Mouse (Mus musculus) midbrain, embryonic 14.5 days (tissue): ENCODE results near the gene Syne2. TPM values are rescaled to one million over a fixed set of nuclear protein-coding genes. Genes with fewer than 3 reads are reported as not detected.

Experiments
- ATAC-seq: fragments of 200-750 bp; cut with Nextera tagmentation; 2 replicates; pipeline ENCODE4 v1.8.0; 2017; ENCODE audit warnings: moderate number of reproducible peaks, moderate library complexity; ENCODE audit not compliant: low FRiP score, low TSS enrichment
- DNase-seq: peaks from one replicate; pipeline ENCODE4 v3.0.0-alpha.2; 2015
- H3K27ac ChIP-seq: fragments of 300-500 bp; sonication (generic); replicated peaks from 2 replicates; pipeline ENCODE4 v1.5.1; 2014; ENCODE audit warnings: mild to moderate bottlenecking, low read depth, low read length, moderate library complexity
- H3K27me3 ChIP-seq: fragments of 300-500 bp; sonication (generic); 2 replicates; pipeline ENCODE4 v1.6.1; 2014; ENCODE audit warnings: low read length, control low read depth, mixed read lengths; ENCODE audit not compliant: control insufficient read depth, insufficient read depth
- H3K36me3 ChIP-seq: fragments of 300-500 bp; sonication (generic); 2 replicates; pipeline ENCODE4 v1.6.1; 2014; ENCODE audit warnings: low read length, control low read depth; ENCODE audit not compliant: control insufficient read depth, insufficient read depth
- H3K4me1 ChIP-seq: fragments of 300-500 bp; sonication (generic); 2 replicates; pipeline ENCODE4 v1.6.1; 2014; ENCODE audit warnings: mild to moderate bottlenecking, antibody characterized with exemption, low read length, control low read depth; ENCODE audit not compliant: control insufficient read depth, insufficient read depth
- H3K4me2 ChIP-seq: fragments of 300-500 bp; sonication (generic); 2 replicates; pipeline ENCODE4 v1.6.1; 2014; ENCODE audit warnings: mild to moderate bottlenecking, low read length, moderate library complexity
- H3K4me3 ChIP-seq: fragments of 300-500 bp; sonication (generic); replicated peaks from 2 replicates; pipeline ENCODE4 v1.5.1; 2014; ENCODE audit warnings: low read depth, low read length
- H3K9ac ChIP-seq: fragments of 300-500 bp; sonication (generic); replicated peaks from 2 replicates; pipeline ENCODE4 v1.6.1; 2014; ENCODE audit warnings: mild to moderate bottlenecking, low read length, moderate library complexity
- H3K9me3 ChIP-seq: fragments of 300-500 bp; sonication (generic); 2 replicates; pipeline ENCODE4 v1.6.1; 2016; ENCODE audit warnings: low read length, control low read depth, mixed read lengths; ENCODE audit not compliant: control insufficient read depth
- WGBS: fragments of 180-500 bp; shearing (Covaris S2); extraction: QIAGEN DNeasy Blood & Tissue Kit; methylation state at CpG from one replicate; pipeline ENCODE4 v1.1.7; 2014; 5-methylcytosine and 5-hydroxymethylcytosine counted together
- polyA plus RNA-seq: library from polyadenylated mRNA; unstranded; fragments of >200 nt; fragmentation: Nextera tagmentation; extraction: Ambion mirVana; gene quantifications from 2 replicates; pipeline ENCODE4 v1.2.1, GENCODE M21; 2014

The Syne2 gene
- polyA plus RNA-seq, 1 experiment from 2014 or later: 63.5 TPM

GRCm38 (mm10) chr12:76008991-76009390, 191.1 kb downstream of the Syne2 start:
- 55% methylated on average over 6 of the region's 6 CpGs for WGBS
- no peaks in the 10 kb centered on the region for H3K4me1 ChIP-seq

GRCm38 (mm10) chr12:76012789-76013188, 194.9 kb downstream of the Syne2 start:
- H3K9ac ChIP-seq: no peak overlapping the region
- ATAC-seq (no peak), DNase-seq (no peak)
- no peak overlapping the region for H3K27ac ChIP-seq
- no peaks in the 10 kb centered on the region for H3K9me3 ChIP-seq
- WGBS: 94% methylated on average over 3 of the region's 4 CpGs
- no peaks in the 10 kb centered on the region for H3K27me3 ChIP-seq
- no peak overlapping the region for H3K4me3 ChIP-seq
- H3K36me3 ChIP-seq: peaks cover 20% of the 10 kb centered on the region
- no peaks in the 10 kb centered on the region for H3K4me1 ChIP-seq
- H3K4me2 ChIP-seq: no peak overlapping the region

More at GRCm38 (mm10) chr12:76008991-76009390, 191.1 kb downstream of the Syne2 start:
- H3K9ac ChIP-seq: no peak overlapping the region
- ATAC-seq: no peak
- H3K36me3 ChIP-seq: peaks cover 14% of the 10 kb centered on the region
- H3K4me2 ChIP-seq: no peak overlapping the region
- H3K4me3 ChIP-seq: no peak overlapping the region
- H3K27me3 ChIP-seq: no peaks in the 10 kb centered on the region
- DNase-seq: no peak
- H3K27ac ChIP-seq: no peak overlapping the region
- H3K9me3 ChIP-seq: no peaks in the 10 kb centered on the region

- Histone ChIP-seq H3K27ac (no peak overlapping the region), H3K4me3 (no peak overlapping the region), H3K27me3 (no peaks in the 10 kb centered on the region), H3K4me1 (no peaks in the 10 kb centered on the region), H3K9ac (no peak overlapping the region), H3K9me3 (no peaks in the 10 kb centered on the region), H3K36me3 (peaks cover 21% of the 10 kb centered on the region), H3K4me2 (no peak overlapping the region)
- 29% methylated on average over 4 of the region's 4 CpGs for WGBS
- ATAC-seq (no peak), DNase-seq (no peak)
Measured at GRCm38 (mm10) chr12:76013480-76013879, 195.5 kb downstream of the Syne2 start.

- ATAC-seq (no peak), DNase-seq (no peak)
- H3K9me3 ChIP-seq: no peaks in the 10 kb centered on the region
- no peak overlapping the region for H3K27ac ChIP-seq
- peaks cover 27% of the 10 kb centered on the region for H3K36me3 ChIP-seq
- H3K9ac ChIP-seq: no peak overlapping the region
- no peak overlapping the region for H3K4me3 ChIP-seq
- no peaks in the 10 kb centered on the region for H3K27me3 ChIP-seq
- no peaks in the 10 kb centered on the region for H3K4me1 ChIP-seq
- WGBS: 86% methylated on average over 14 of the region's 15 CpGs
- H3K4me2 ChIP-seq: no peak overlapping the region
Measured at GRCm38 (mm10) chr12:76015026-76015425, 197.1 kb downstream of the Syne2 start.

GRCm38 (mm10) chr12:76015489-76015888, 197.6 kb downstream of the Syne2 start:
- Histone ChIP-seq H3K4me2 (no peak overlapping the region), H3K27ac (no peak overlapping the region), H3K9ac (no peak overlapping the region), H3K9me3 (no peaks in the 10 kb centered on the region), H3K4me3 (no peak overlapping the region), H3K27me3 (no peaks in the 10 kb centered on the region), H3K4me1 (no peaks in the 10 kb centered on the region), H3K36me3 (peaks cover 30% of the 10 kb centered on the region)
- DNase-seq: no peak
- 92% methylated on average over 11 of the region's 11 CpGs for WGBS
- ATAC-seq: no peak

- WGBS: 79% methylated on average over 14 of the region's 14 CpGs
- Histone ChIP-seq H3K9me3 (no peaks in the 10 kb centered on the region), H3K4me3 (no peak overlapping the region), H3K9ac (no peak overlapping the region), H3K27ac (no peak overlapping the region), H3K27me3 (no peaks in the 10 kb centered on the region), H3K4me1 (no peaks in the 10 kb centered on the region), H3K36me3 (peaks cover 36% of the 10 kb centered on the region), H3K4me2 (no peak overlapping the region)
- ATAC-seq: no peak
- DNase-seq: peak; percentile 84
Measured at GRCm38 (mm10) chr12:76016123-76017101, 198.5 kb downstream of the Syne2 start.

- H3K4me2 ChIP-seq: no peak overlapping the region
- 96% methylated on average over 8 of the region's 8 CpGs for WGBS
- ATAC-seq: no peak
- H3K36me3 ChIP-seq: peaks cover 56% of the 10 kb centered on the region
- H3K27me3 ChIP-seq: no peaks in the 10 kb centered on the region
- H3K9ac ChIP-seq: no peak overlapping the region
- H3K4me1 ChIP-seq: no peaks in the 10 kb centered on the region
- DNase-seq: no peak
- no peak overlapping the region for H3K4me3 ChIP-seq
- H3K27ac ChIP-seq: no peak overlapping the region
- H3K9me3 ChIP-seq: no peaks in the 10 kb centered on the region
Measured at GRCm38 (mm10) chr12:76018640-76019039, 200.7 kb downstream of the Syne2 start.

- no peaks in the 10 kb centered on the region for H3K4me1 ChIP-seq
- DNase-seq (no peak), ATAC-seq (no peak)
- H3K27ac ChIP-seq: no peak overlapping the region
- H3K27me3 ChIP-seq: no peaks in the 10 kb centered on the region
- no peak overlapping the region for H3K9ac ChIP-seq
- H3K4me3 ChIP-seq: no peak overlapping the region
- WGBS: 90% methylated on average over 8 of the region's 8 CpGs
- no peaks in the 10 kb centered on the region for H3K9me3 ChIP-seq
- H3K4me2 ChIP-seq: no peak overlapping the region
- peaks cover 82% of the 10 kb centered on the region for H3K36me3 ChIP-seq
Measured at GRCm38 (mm10) chr12:76042301-76042700, 224.4 kb downstream of the Syne2 start.

GRCm38 (mm10) chr12:76046561-76046960, 228.6 kb downstream of the Syne2 start:
- H3K27me3 ChIP-seq: no peaks in the 10 kb centered on the region
- no peak for ATAC-seq
- H3K9me3 ChIP-seq: no peaks in the 10 kb centered on the region
- no peaks in the 10 kb centered on the region for H3K4me1 ChIP-seq
- no peak overlapping the region for H3K9ac ChIP-seq
- DNase-seq: no peak
- no peak overlapping the region for H3K4me3 ChIP-seq
- no peak overlapping the region for H3K27ac ChIP-seq
- H3K36me3 ChIP-seq: peaks cover 61% of the 10 kb centered on the region
- 94% methylated on average over 6 of the region's 6 CpGs for WGBS
- H3K4me2 ChIP-seq: no peak overlapping the region
